Mouse (Mus musculus) ovary, adult 2 months (tissue): Measurements from ENCODE around the gene Zhx3. TPM values are rescaled to one million over a fixed set of nuclear protein-coding genes. Genes with fewer than 3 reads are reported as not detected.

Experiments
- polyA plus RNA-seq: library from polyadenylated mRNA; depleted of rRNA; stranded (reverse); fragments of >200 nt; gene quantifications from 2 replicates; pipeline ENCODE4 v1.2.3, GENCODE M21; 2012; rRNA removed

Zhx3 gene
- polyA plus RNA-seq = 13.7 and 16.5 TPM in 2 replicates

GRCm38 (mm10) chr2:160872890-160873382 is at the start of gene Zhx3:
TSS of gene Zhx3 (minus strand) at chr2:160872998.

GRCm38 (mm10) chr2:160912231-160912671 is 39.5 kb upstream of the Zhx3 start, which contains the start of gene Emilin3:
TSS of gene Emilin3 (minus strand) at chr2:160912328.

GRCm38 (mm10) chr2:160880453-160881195 is 7.8 kb upstream of the Zhx3 start, which contains the start of gene Lpin3:
TSS of gene Lpin3 (plus strand) at chr2:160880670.

GRCm38 (mm10) chr2:160731117-160731838 is 141.5 kb downstream of the Zhx3 start, which contains the start of gene Plcg1:
TSS of gene Plcg1 (plus strand) at chr2:160731300.

Other genes starting within 250 kb of the Zhx3 start
- gene Top1, start 227.1 kb downstream of the Zhx3 start, polyA plus RNA-seq = 21.2 and 33.1 TPM in 2 replicates
- 122 and 158 TPM in 2 replicates for gene Plcg1, start 141.7 kb downstream of the Zhx3 start, polyA plus RNA-seq
- gene Lpin3, start 7.7 kb upstream of the Zhx3 start, polyA plus RNA-seq = 11.5 and 14.5 TPM in 2 replicates
- 1.9 and 2.5 TPM in 2 replicates for gene Emilin3, start 39.3 kb upstream of the Zhx3 start, polyA plus RNA-seq
- 17.8 and 18.5 TPM in 2 replicates for gene Chd6, start 236.1 kb upstream of the Zhx3 start, polyA plus RNA-seq